Mouse (Mus musculus) brain, embryonic 14.5 days (tissue): ENCODE data around the gene Frem3.

Experiments used
- CTCF ChIP-seq: fragments of 200-500 bp; IDR thresholded peaks from 2 replicates; pipeline ENCODE4 v1.5.1; 2012; ENCODE audit warnings: inconsistent platforms, mild to moderate bottlenecking, moderate library complexity, borderline replicate concordance; ENCODE audit not compliant: insufficient read depth, insufficient read length; ENCODE audit errors: extremely low read depth
- POLR2A ChIP-seq: fragments of 200-500 bp; IDR thresholded peaks from 2 replicates; pipeline ENCODE4 v1.6.1; 2012; ENCODE audit warnings: mild to moderate bottlenecking, inconsistent platforms, borderline replicate concordance; ENCODE audit not compliant: poor library complexity, insufficient read depth, insufficient read length, severe bottlenecking; ENCODE audit errors: extremely low read depth

DNA sequence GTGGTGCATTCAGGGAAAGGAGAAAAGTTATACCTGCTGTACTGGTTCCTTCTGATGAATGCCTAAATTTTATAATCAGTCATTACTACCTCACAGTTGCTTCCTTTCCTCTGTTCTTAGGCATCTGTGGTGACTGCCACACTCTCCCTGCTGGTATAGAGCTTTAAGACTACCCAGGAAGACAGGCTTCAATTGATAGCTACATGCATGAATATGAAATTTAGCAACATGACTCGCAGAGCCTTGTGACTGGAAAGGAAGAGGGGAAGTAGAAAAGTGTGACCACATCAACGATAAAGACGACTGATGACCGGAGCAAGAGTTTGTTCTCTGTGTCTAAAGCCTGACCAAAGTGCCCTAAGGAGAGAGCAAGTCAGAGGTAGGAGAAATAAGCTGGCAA lies 3.8 kb upstream of the Frem3 start:
- TF ChIP-seq CTCF (no peak), POLR2A (no peak)
